Mouse (Mus musculus): ENCODE measurements around the gene Macrod2.

- TF ChIP-seq CTCF (IDR thresholded peaks at IDR 0.05; ENCODE audit: control insufficient read depth, insufficient read depth, insufficient read length), result no peak
- no peak for TF ChIP-seq MYOD1 (IDR thresholded peaks at IDR 0.05; ENCODE audit: control insufficient read depth, insufficient read length, low read depth)
- no peak for TF ChIP-seq MAX (IDR thresholded peaks at IDR 0.05)
- no peak for TF ChIP-seq FOSL1 (IDR thresholded peaks at IDR 0.05; ENCODE audit: insufficient read depth, low read length, poor library complexity, severe bottlenecking)
- TF ChIP-seq CEBPB (IDR thresholded peaks at IDR 0.05; ENCODE audit: low read depth), result no peak
- TF ChIP-seq USF1 (IDR thresholded peaks at IDR 0.05; ENCODE audit: low read depth), result no peak
- TF ChIP-seq MYOG (IDR thresholded peaks at IDR 0.05; ENCODE audit: control insufficient read depth, extremely low read depth, insufficient read length), result no peak
These were observed 904.1 kb downstream of the Macrod2 start for GRCm38 (mm10) chr2:141299168-141299567.

Data from C2C12 (cell line).